Mouse (Mus musculus): ENCODE measurements around the gene Syne4.
A peak's percentile ranks its signal among the peaks of the same experiment; 100 is the strongest.

The Syne4 gene

GRCm38 (mm10) chr7:30296816-30297215 is 17.8 kb upstream of the Syne4 start:
- DNase-seq (ENCODE audit: low spot score in 2 of 2) = no peak

- no peak for DNase-seq (ENCODE audit: low spot score in 2 of 2)
Observed at GRCm38 (mm10) chr7:30297266-30297665, 17.3 kb upstream of the Syne4 start.

- DNase-seq (ENCODE audit: low spot score in 2 of 2) = peak in 1 of 2 experiments; percentile 55
Observed at GRCm38 (mm10) chr7:30300914-30301313, 13.7 kb upstream of the Syne4 start.

GRCm38 (mm10) chr7:30306083-30306779 is 8.4 kb upstream of the Syne4 start:
- no peak for DNase-seq (ENCODE audit: low spot score in 2 of 2)

- DNase-seq (ENCODE audit: low spot score in 2 of 2) = peak; percentile 53 to 89
Observed at GRCm38 (mm10) chr7:30308076-30309005, 6.3 kb upstream of the Syne4 start, which contains the start of gene Alkbh6. Gene Alkbh6, plus strand, starts transcription at chr7:30308717.

- DNase-seq (ENCODE audit: low spot score in 2 of 2) = no peak
Observed at GRCm38 (mm10) chr7:30309395-30310129, 5.0 kb upstream of the Syne4 start.

- DNase-seq (ENCODE audit: low spot score in 2 of 2) = no peak
Observed at GRCm38 (mm10) chr7:30310136-30310535, 4.5 kb upstream of the Syne4 start.

- DNase-seq (ENCODE audit: low spot score in 2 of 2) = no peak
Observed at GRCm38 (mm10) chr7:30313666-30314320, 814 bp upstream of the Syne4 start.

GRCm38 (mm10) chr7:30315559-30316529 is 1.2 kb downstream of the Syne4 start:
- no peak for DNase-seq (ENCODE audit: low spot score in 2 of 2)

GRCm38 (mm10) chr7:30318142-30318541 is 3.5 kb downstream of the Syne4 start:
- no peak for DNase-seq (ENCODE audit: low spot score in 2 of 2)

GRCm38 (mm10) chr7:30320946-30321345 is 6.3 kb downstream of the Syne4 start:
- no peak for DNase-seq (ENCODE audit: low spot score in 2 of 2)

GRCm38 (mm10) chr7:30321539-30322284 is 7.1 kb downstream of the Syne4 start, which contains the start of gene E130208F15Rik:
Gene E130208F15Rik, plus strand, starts transcription at chr7:30321740.
- DNase-seq (ENCODE audit: low spot score in 2 of 2) = peak; percentile 53 to 80

- DNase-seq (ENCODE audit: low spot score in 2 of 2) = peak; percentile 90 to 98
Observed at GRCm38 (mm10) chr7:30322285-30322667, 7.7 kb downstream of the Syne4 start.

- DNase-seq (ENCODE audit: low spot score in 2 of 2) = no peak
Observed at GRCm38 (mm10) chr7:30322865-30323264, 8.3 kb downstream of the Syne4 start.

GRCm38 (mm10) chr7:30323795-30324194 is 9.2 kb downstream of the Syne4 start, which contains the start of gene Sdhaf1:
Gene Sdhaf1, minus strand, starts transcription at chr7:30323895.
- DNase-seq (ENCODE audit: low spot score in 2 of 2) = no peak

GRCm38 (mm10) chr7:30324300-30324944 is 9.8 kb downstream of the Syne4 start:
- no peak for DNase-seq (ENCODE audit: low spot score in 2 of 2)

- peak; percentile 54 to 80 for DNase-seq (ENCODE audit: low spot score in 2 of 2)
Observed at GRCm38 (mm10) chr7:30325364-30325763, 10.8 kb downstream of the Syne4 start.

GRCm38 (mm10) chr7:30326427-30326826 is 11.8 kb downstream of the Syne4 start:
- no peak for DNase-seq (ENCODE audit: low spot score in 2 of 2)

GRCm38 (mm10) chr7:30327140-30327539 is 12.5 kb downstream of the Syne4 start:
- DNase-seq (ENCODE audit: low spot score in 2 of 2) = no peak

Data from spleen, postnatal 10 days (tissue).